Mouse (Mus musculus) lung, postnatal 10 days (tissue): ENCODE measurements around the gene Zc3h12a.

Experiments used
- DNase-seq: peaks from one replicate; pipeline ENCODE4 v3.0.0; 2021

The Zc3h12a gene

GRCm38 (mm10) chr4:125105354-125105753, 22.3 kb downstream of the Zc3h12a start:
- DNase-seq: no peak

- DNase-seq: no peak
Measured at GRCm38 (mm10) chr4:125101334-125101733, 26.3 kb downstream of the Zc3h12a start.

- DNase-seq: peak; percentile 87
Measured at GRCm38 (mm10) chr4:125099458-125099857, 28.2 kb downstream of the Zc3h12a start.

GRCm38 (mm10) chr4:125097412-125097811, 30.2 kb downstream of the Zc3h12a start:
- DNase-seq: no peak

- DNase-seq: no peak
Measured at GRCm38 (mm10) chr4:125096066-125096465, 31.6 kb downstream of the Zc3h12a start.

- DNase-seq: no peak
Measured at GRCm38 (mm10) chr4:125093031-125093430, 34.6 kb downstream of the Zc3h12a start.

GRCm38 (mm10) chr4:125085346-125085841, 42.2 kb downstream of the Zc3h12a start:
- peak; percentile 80 for DNase-seq

GRCm38 (mm10) chr4:125084403-125085345, 43.0 kb downstream of the Zc3h12a start, which contains the start of gene Meaf6:
Meaf6 (plus strand) TSS chr4:125085134.
- DNase-seq: peak; percentile 92

- no peak for DNase-seq
Measured at GRCm38 (mm10) chr4:125078698-125079097, 48.9 kb downstream of the Zc3h12a start.

- no peak for DNase-seq
Measured at GRCm38 (mm10) chr4:125077700-125078099, 49.9 kb downstream of the Zc3h12a start.
